Mouse (Mus musculus) kidney, embryonic 14.5 days (tissue): ENCODE results near the gene Lmf1. TPM values are rescaled to one million over a fixed set of nuclear protein-coding genes. Genes with fewer than 3 reads are reported as not detected.
A peak's percentile ranks its signal among the peaks of the same experiment; 100 is the strongest.

ENCODE experiments used
- ATAC-seq: fragments of 200-750 bp; cut with Nextera tagmentation; 2 replicates; pipeline ENCODE4 v1.8.0; 2017; ENCODE audit warnings: moderate number of reproducible peaks, mild to moderate bottlenecking, moderate TSS enrichment, moderate library complexity; ENCODE audit not compliant: low FRiP score, low TSS enrichment
- H3K27ac ChIP-seq: fragments of 300-500 bp; sonication (generic); 2 replicates; pipeline ENCODE4 v1.5.1; 2014; ENCODE audit warnings: low read depth, mild to moderate bottlenecking, low read length, moderate library complexity, mixed read lengths
- H3K27me3 ChIP-seq: fragments of 300-500 bp; sonication (generic); 2 replicates; pipeline ENCODE4 v1.6.1; 2014; ENCODE audit warnings: mild to moderate bottlenecking, low read length; ENCODE audit not compliant: control insufficient read depth, insufficient read depth
- H3K36me3 ChIP-seq: fragments of 300-500 bp; sonication (generic); 2 replicates; pipeline ENCODE4 v1.6.1; 2014; ENCODE audit warnings: low read length, mixed read lengths; ENCODE audit not compliant: control insufficient read depth, insufficient read depth
- H3K4me1 ChIP-seq: fragments of 300-500 bp; sonication (generic); 2 replicates; pipeline ENCODE4 v1.6.1; 2014; ENCODE audit warnings: low read length, mixed read lengths; ENCODE audit not compliant: control insufficient read depth, insufficient read depth
- H3K4me2 ChIP-seq: fragments of 300-500 bp; sonication (generic); replicated peaks from 2 replicates; pipeline ENCODE4 v1.6.1; 2014; ENCODE audit warnings: low read depth, mild to moderate bottlenecking, low read length
- H3K4me3 ChIP-seq: fragments of 300-500 bp; sonication (generic); 2 replicates; pipeline ENCODE4 v1.5.1; 2014; ENCODE audit warnings: mild to moderate bottlenecking, low read length
- H3K9ac ChIP-seq: fragments of 300-500 bp; sonication (generic); 2 replicates; pipeline ENCODE4 v1.6.1; 2014; ENCODE audit warnings: low read depth, mild to moderate bottlenecking, low read length, moderate library complexity
- H3K9me3 ChIP-seq: fragments of 300-500 bp; sonication (generic); 2 replicates; pipeline ENCODE4 v1.6.1; 2016; ENCODE audit warnings: low read length; ENCODE audit not compliant: control insufficient read depth
- WGBS: fragments of 180-500 bp; shearing (Covaris S2); extraction: QIAGEN DNeasy Blood & Tissue Kit; methylation state at CpG from one replicate; pipeline ENCODE4 v1.1.7; 2014; 5-methylcytosine and 5-hydroxymethylcytosine counted together
- polyA plus RNA-seq: library from polyadenylated mRNA; unstranded; fragments of >200 nt; fragmentation: Nextera tagmentation; extraction: Ambion mirVana; gene quantifications from 2 replicates; pipeline ENCODE4 v1.2.1, GENCODE M21; 2014

Gene Lmf1
- polyA plus RNA-seq, 1 experiment from 2014 or later = 29.8 TPM

GRCm38 (mm10) chr17:25681636-25682035 is 102.8 kb downstream of the Lmf1 start:
- H3K9me3 ChIP-seq = no peaks in the 10 kb centered on the region
- no peaks in the 10 kb centered on the region for H3K36me3 ChIP-seq
- H3K4me2 ChIP-seq = no peak overlapping the region
- no peaks in the 10 kb centered on the region for H3K27me3 ChIP-seq
- no peaks in the 10 kb centered on the region for H3K4me1 ChIP-seq
- no peak overlapping the region for H3K9ac ChIP-seq
- no peak overlapping the region for H3K4me3 ChIP-seq
- no peak overlapping the region for H3K27ac ChIP-seq
- ATAC-seq = no peak
- 80% methylated on average over 4 of the region's 4 CpGs for WGBS

GRCm38 (mm10) chr17:25686323-25686722 is 107.4 kb downstream of the Lmf1 start:
- no peaks in the 10 kb centered on the region for H3K4me1 ChIP-seq
- no peak overlapping the region for H3K9ac ChIP-seq
- H3K4me3 ChIP-seq = no peak overlapping the region
- WGBS = 44% methylated on average over 7 of the region's 7 CpGs
- H3K9me3 ChIP-seq = no peaks in the 10 kb centered on the region
- no peaks in the 10 kb centered on the region for H3K36me3 ChIP-seq
- no peak overlapping the region for H3K4me2 ChIP-seq
- no peaks in the 10 kb centered on the region for H3K27me3 ChIP-seq
- no peak overlapping the region for H3K27ac ChIP-seq
- no peak for ATAC-seq

- Histone ChIP-seq H3K27me3 (no peaks in the 10 kb centered on the region), H3K4me3 (no peak overlapping the region), H3K4me1 (no peaks in the 10 kb centered on the region), H3K9me3 (no peaks in the 10 kb centered on the region), H3K36me3 (no peaks in the 10 kb centered on the region), H3K27ac (no peak overlapping the region), H3K4me2 (no peak overlapping the region), H3K9ac (no peak overlapping the region)
- ATAC-seq = no peak
- 73% methylated on average over 4 of the region's 4 CpGs for WGBS
Observed at GRCm38 (mm10) chr17:25688922-25689321, 110.0 kb downstream of the Lmf1 start.

GRCm38 (mm10) chr17:25696263-25696662 is 117.4 kb downstream of the Lmf1 start:
- no peaks in the 10 kb centered on the region for H3K27me3 ChIP-seq
- ATAC-seq = no peak
- no peak overlapping the region for H3K4me2 ChIP-seq
- H3K27ac ChIP-seq = no peak overlapping the region
- H3K9ac ChIP-seq = no peak overlapping the region
- no peaks in the 10 kb centered on the region for H3K9me3 ChIP-seq
- WGBS = 24% methylated on average over 1 of the region's 1 CpGs
- H3K4me1 ChIP-seq = no peaks in the 10 kb centered on the region
- no peaks in the 10 kb centered on the region for H3K36me3 ChIP-seq
- no peak overlapping the region for H3K4me3 ChIP-seq

GRCm38 (mm10) chr17:25698446-25698845 is 119.6 kb downstream of the Lmf1 start:
- H3K27ac ChIP-seq = no peak overlapping the region
- WGBS = 12% methylated on average over 7 of the region's 7 CpGs
- no peaks in the 10 kb centered on the region for H3K4me1 ChIP-seq
- ATAC-seq = peak; percentile 43; the same call in 1 of the 2 replicates
- no peaks in the 10 kb centered on the region for H3K36me3 ChIP-seq
- no peak overlapping the region for H3K4me2 ChIP-seq
- no peaks in the 10 kb centered on the region for H3K9me3 ChIP-seq
- H3K9ac ChIP-seq = no peak overlapping the region
- no peak overlapping the region for H3K4me3 ChIP-seq
- no peaks in the 10 kb centered on the region for H3K27me3 ChIP-seq

GRCm38 (mm10) chr17:25700863-25701496 is 122.1 kb downstream of the Lmf1 start:
- WGBS = 59% methylated on average over 9 of the region's 9 CpGs
- no peaks in the 10 kb centered on the region for H3K36me3 ChIP-seq

GRCm38 (mm10) chr17:25709994-25710393 is 131.1 kb downstream of the Lmf1 start:
- Histone ChIP-seq H3K4me1 (no peaks in the 10 kb centered on the region), H3K9me3 (no peaks in the 10 kb centered on the region), H3K4me2 (no peak overlapping the region), H3K27ac (no peak overlapping the region), H3K9ac (no peak overlapping the region), H3K27me3 (no peaks in the 10 kb centered on the region), H3K36me3 (no peaks in the 10 kb centered on the region), H3K4me3 (no peak overlapping the region)
- 91% methylated on average over 2 of the region's 2 CpGs for WGBS
- ATAC-seq = no peak

More at GRCm38 (mm10) chr17:25700863-25701496, 122.1 kb downstream of the Lmf1 start:
- Histone ChIP-seq H3K27ac (no peak overlapping the region), H3K4me2 (no peak overlapping the region), H3K4me1 (no peaks in the 10 kb centered on the region), H3K27me3 (no peaks in the 10 kb centered on the region), H3K4me3 (no peak overlapping the region), H3K9me3 (no peaks in the 10 kb centered on the region), H3K9ac (no peak overlapping the region)
- no peak for ATAC-seq

- no peak overlapping the region for H3K9ac ChIP-seq
- 77% methylated on average over 4 of the region's 4 CpGs for WGBS
- H3K4me1 ChIP-seq = peaks cover 2% of the 10 kb centered on the region; the same call in 1 of the 2 replicates
- no peak for ATAC-seq
- H3K36me3 ChIP-seq = no peaks in the 10 kb centered on the region
- peaks cover 4% of the 10 kb centered on the region; the same call in 1 of the 2 replicates for H3K27me3 ChIP-seq
- H3K4me2 ChIP-seq = no peak overlapping the region
- H3K27ac ChIP-seq = no peak overlapping the region
- no peak overlapping the region for H3K4me3 ChIP-seq
- no peaks in the 10 kb centered on the region for H3K9me3 ChIP-seq
Observed at GRCm38 (mm10) chr17:25711136-25711535, 132.3 kb downstream of the Lmf1 start.
